Mouse (Mus musculus): ENCODE data around the gene Wnt10b.

The Wnt10b gene

DNA sequence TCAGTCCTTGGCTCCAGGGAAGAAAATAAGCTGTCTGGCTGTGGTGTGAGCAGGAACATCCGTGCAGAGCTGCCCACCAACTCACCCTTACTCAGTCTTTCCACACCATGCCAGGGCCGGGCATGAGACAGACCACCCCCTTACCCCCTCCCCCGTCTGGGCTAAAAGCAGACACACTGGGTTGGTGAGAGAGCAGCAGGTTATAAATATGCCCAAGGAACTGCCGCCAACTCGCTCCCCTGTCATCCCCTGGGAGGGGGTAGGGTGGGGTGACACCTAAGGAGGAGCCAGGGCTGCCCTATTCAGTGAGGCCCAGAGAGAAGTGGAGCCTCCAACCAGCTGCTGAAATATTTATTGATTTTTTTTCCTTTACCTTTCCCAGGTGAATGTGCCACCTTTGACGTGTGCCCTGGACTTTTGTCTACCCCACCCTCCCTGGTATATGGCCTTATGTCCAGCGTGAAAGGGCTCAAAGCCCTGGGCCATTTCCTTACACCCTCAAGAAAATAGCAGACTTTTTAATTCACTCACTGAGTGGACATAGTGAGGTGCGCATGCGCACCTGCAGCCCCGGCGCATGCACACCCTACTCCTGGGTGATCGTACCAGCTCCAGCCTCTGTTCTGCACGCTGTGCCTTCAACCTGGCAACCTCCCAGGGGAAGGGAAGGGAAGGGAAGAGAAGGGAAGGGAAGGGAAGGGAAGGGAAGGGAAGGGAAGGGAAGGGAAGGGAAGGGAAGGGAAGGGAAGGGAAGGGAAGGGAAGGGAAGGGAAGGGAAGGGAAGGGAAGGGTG, 19.0 kb upstream of the Wnt10b start:
- no peak for DNase-seq (ENCODE audit: low spot score in 2 of 2)

DNA sequence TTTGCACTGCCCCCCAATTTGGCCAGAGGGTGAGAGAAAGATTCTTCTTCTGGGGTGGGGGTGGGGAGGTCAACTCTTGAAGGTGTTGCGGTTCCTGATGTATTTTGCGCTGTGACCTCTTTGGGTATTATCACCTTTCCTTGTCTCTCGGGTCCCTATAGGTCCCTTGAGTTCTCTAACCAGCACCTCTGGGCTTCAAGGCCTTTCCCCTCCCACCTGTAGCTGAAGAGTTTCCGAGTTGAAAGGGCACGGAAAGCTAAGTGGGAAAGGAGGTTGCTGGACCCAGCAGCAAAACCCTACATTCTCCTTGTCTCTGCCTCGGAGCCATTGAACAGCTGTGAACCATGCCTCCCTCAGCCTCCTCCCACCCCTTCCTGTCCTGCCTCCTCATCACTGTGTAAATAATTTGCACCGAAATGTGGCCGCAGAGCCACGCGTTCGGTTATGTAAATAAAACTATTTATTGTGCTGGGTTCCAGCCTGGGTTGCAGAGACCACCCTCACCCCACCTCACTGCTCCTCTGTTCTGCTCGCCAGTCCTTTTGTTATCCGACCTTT, 15.3 kb upstream of the Wnt10b start:
- no peak for DNase-seq (ENCODE audit: low spot score in 2 of 2)

DNA sequence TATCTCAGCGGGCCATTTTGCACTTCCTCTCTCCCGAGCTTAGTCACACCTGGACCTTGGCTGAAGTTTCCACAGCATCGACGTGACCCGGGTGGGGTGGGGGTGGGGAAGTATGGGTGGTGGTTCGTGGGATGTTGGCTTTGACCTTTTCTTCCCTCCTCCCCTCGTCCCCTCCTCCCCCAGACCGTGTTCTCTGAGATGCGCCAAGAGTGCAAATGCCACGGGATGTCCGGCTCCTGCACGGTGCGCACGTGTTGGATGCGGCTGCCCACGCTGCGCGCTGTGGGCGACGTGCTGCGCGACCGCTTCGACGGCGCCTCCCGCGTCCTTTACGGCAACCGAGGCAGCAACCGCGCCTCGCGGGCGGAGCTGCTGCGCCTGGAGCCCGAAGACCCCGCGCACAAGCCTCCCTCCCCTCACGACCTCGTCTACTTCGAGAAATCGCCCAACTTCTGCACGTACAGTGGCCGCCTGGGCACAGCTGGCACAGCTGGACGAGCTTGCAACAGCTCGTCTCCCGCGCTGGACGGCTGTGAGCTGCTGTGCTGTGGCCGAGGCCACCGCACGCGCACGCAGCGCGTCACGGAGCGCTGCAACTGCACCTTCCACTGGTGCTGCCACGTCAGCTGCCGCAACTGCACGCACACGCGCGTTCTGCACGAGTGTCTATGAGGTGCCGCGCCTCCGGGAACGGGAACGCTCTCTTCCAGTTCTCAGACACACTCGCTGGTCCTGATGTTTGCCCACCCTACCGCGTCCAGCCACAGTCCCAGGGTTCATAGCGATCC, 14.5 kb upstream of the Wnt10b start:
- no peak for DNase-seq (ENCODE audit: low spot score in 2 of 2)

DNA sequence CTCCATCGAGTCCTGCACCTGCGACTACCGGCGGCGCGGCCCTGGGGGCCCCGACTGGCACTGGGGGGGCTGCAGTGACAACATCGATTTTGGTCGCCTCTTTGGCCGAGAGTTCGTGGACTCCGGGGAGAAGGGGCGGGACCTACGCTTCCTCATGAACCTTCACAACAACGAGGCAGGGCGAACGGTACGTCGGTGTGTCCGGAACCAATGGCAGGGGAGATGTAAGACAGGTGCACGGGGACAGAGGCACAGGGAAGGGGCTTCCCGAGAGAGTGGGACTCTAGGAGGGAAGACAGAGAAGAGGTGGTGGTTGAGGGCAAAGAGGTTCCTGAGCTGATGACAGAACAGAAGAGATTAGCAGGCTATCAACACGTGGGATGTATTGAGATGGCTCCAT, 13.8 kb upstream of the Wnt10b start:
- no peak for DNase-seq (ENCODE audit: low spot score in 2 of 2)

DNA sequence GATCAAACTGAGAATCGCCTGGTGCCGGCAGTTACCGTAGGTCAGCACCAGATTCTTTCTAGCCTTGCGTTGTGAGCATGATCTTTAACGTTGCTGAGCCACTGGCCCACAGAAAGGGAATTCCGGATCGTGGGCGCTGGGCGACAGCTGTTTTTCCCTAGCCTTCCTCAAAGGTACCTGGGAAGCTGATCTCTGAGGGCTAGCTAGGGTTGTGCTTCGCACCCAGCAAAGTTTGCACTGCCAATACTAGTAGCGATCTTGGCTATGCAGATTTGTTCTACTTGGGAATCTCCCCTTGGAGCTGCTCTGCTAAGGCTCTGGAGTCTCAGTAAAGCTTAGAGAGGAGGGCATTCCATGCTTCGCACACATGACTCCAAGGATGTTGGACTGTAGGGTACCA, 13.3 kb upstream of the Wnt10b start:
- no peak for DNase-seq (ENCODE audit: low spot score in 2 of 2)

DNA sequence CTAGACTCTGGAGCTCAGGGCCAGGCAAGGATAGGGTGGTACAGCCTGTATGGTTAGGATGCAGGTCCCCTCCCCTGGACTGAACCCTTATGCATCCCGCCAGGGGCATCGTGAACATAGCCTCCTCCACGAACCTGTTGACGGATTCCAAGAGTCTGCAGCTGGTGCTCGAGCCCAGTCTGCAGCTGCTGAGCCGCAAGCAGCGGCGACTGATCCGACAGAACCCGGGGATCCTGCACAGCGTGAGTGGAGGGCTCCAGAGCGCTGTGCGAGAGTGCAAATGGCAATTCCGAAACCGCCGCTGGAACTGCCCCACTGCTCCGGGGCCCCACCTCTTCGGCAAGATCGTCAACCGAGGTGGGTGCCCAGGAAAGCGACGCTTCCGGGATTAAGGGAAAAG, 12.8 kb upstream of the Wnt10b start:
- no peak for DNase-seq (ENCODE audit: low spot score in 2 of 2)

DNA sequence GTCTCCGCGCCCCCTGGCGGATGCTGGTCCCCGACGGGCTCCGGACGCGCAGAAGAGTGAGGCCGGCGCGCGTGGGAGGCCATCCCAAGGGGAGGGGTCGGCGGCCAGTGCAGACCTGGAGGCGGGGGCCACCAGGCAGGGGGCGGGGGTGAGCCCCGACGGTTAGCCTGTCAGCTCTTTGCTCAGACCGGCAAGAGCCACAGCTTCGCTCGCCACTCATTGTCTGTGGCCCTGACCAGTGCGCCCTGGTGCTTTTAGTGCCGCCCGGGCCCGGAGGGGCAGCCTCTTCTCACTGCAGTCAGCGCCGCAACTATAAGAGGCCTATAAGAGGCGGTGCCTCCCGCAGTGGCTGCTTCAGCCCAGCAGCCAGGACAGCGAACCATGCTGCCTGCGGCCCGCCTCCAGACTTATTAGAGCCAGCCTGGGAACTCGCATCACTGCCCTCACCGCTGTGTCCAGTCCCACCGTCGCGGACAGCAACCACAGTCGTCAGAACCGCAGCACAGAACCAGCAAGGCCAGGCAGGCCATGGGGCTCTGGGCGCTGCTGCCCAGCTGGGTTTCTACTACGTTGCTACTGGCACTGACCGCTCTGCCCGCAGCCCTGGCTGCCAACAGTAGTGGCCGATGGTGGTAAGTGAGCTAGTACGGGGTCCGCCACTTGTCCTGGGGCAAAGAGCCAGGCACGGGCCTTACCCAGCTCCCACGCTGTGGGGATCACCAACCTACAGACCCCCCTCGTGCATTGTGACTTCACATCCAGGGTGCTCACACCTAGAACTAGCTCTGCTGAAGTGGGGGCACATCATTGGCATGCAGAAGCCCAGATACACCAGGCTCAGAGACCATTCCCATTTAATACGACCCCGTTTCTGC, 11.9 kb upstream of the Wnt10b start, which contains the start of gene Wnt1:
Gene Wnt1 (plus strand): TSS at position 197 of the 875 bp plus-strand sequence.
- no peak for DNase-seq (ENCODE audit: low spot score in 2 of 2)

DNA sequence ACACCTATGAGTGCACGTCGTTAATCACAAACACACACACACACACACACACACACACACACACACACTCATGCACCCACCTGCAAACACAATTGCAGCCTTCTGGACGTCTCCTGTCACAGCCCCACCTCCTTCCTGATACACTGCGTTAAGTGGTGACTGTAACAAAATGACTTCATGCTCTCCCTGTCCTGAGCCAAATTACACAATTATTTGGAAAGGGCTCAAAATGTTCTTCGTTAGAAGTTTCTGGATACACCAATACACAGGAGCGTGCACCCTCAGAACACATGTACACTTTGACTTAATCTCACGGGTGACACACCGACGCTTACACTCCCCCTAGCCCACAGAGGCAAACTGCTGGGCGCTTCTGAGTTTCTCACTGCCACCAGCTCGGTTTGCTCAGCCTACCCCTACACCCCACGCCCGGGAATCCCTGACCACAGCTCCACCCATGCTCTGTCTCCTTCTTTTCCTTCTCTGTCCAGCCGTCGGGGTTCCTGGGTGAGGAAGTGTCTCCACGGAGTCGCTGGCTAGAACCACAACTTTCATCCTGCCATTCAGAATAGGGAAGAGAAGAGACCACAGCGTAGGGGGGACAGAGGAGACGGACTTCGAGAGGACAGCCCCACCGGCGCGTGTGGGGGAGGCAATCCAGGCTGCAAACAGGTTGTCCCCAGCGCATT, 11.2 kb upstream of the Wnt10b start:
- DNase-seq (ENCODE audit: low spot score in 2 of 2), result no peak

DNA sequence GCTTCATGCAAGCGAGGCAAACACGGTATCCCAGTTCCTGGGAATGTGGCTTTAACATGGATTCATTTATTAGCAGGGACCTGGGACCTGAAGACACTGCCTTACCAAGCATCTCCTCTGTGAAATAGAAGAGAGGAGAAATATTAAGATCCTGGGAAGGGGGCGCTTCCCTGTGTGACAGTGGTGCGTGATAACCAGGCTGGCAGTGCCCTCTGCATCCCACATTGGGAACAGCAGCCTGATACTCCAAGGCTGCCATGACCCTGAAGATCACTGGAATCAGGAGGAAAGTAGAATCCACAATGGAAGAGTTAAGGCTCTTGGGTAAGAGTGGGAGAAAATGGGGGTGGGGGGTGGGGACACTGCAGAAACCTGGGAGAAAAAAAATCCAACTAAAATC, 10.0 kb upstream of the Wnt10b start:
- DNase-seq (ENCODE audit: low spot score in 2 of 2), result no peak

DNA sequence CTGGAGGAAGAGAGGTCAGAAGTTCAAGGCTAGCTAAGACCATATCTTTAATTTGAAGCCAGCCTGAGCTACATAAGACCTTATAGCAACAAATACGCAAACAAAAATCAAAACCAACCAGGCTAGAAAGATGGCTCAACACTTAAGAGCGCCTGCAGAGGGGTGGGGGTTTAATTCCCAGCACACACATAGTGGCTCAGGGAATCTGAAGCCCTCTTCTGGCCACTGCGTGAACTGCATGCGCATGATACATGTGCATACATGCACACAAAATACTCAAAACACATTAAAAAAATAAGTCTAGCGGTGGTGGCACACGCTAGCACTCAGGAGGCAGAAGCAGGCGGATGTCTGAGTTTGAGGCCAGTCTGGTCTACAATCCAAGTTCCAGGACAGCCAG, 7.8 kb upstream of the Wnt10b start:
- DNase-seq (ENCODE audit: low spot score in 2 of 2), result no peak

DNA sequence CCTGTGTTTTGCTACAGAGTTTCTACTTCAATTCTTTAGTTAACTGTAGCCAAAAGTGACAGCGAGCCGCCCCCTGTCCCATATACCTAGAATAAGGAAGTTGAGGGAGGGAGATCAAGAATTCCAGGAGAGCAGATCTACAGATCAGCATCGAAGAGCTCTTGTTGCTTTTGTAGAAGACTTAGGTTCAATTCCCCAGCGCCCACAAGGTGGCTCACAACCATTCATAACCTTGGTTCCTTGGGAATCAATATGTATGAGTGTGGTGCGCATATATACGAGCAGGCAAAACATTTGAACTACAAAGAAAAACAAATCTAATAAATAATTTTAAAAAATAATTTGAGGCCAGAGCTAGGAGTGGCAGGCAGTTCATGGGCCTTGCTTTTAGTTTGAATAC, 3.2 kb upstream of the Wnt10b start:
- no peak for DNase-seq (ENCODE audit: low spot score in 2 of 2)

DNA sequence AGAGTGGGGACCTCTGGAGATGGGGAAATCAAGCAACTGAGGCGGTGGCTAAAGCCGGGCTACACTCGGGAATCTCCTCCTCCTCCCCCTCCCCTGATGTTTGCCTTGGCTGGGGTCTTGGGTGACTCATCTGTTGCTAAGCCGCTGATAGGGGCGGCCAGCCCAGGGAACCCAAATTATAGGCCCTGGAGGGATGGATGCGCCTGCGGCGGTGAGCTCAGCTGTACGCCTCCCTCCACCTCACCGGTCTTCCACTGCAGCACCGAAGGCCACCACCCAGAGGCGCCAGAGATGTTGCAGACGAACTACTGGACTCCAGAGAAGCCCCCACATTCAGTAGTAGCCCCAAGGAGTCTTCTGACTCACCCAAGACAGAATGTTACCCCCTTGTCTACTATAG, 2.6 kb upstream of the Wnt10b start:
- no peak for DNase-seq (ENCODE audit: low spot score in 2 of 2)

DNA sequence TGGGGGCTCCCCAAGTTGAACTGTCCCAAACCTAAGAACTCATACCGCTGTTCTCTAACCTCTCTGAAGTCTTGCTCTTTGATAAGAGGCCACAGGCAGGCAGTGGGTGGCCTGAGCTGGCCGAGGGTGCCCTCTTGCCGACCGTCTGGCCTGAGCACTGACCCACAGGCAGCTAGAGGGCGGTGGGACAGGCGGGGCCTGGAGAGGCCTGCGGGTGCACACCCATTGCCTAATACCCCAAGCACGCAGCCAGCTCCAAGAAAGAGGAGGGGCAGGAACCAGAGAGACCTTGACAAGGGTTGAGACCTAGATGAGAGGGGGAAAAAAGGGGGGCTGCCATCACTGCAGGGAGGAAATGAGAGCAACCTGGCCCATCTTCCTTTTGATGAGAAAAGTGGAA, 2.1 kb upstream of the Wnt10b start:
- DNase-seq (ENCODE audit: low spot score in 2 of 2), result no peak

DNA sequence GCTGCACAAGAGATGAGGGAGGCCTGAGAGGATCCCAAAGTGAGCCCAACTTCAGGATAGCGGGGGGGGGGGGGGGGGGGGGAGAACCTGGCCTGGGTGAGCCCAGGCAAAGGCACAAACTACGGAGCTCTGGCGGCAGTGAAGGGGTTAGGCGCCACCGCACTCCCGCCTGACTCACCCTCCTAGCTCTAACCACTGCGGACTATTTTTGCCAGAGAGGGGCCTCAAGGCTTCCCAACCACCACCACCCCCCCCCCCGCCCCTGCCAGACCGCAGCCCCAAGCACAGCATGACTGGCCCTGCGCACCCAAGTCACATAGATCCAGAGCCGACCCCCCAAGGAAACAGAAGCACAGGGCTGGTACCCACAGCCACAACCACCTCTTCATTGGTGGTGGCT, 856 bp upstream of the Wnt10b start:
- DNase-seq (ENCODE audit: low spot score in 2 of 2), result no peak

DNA sequence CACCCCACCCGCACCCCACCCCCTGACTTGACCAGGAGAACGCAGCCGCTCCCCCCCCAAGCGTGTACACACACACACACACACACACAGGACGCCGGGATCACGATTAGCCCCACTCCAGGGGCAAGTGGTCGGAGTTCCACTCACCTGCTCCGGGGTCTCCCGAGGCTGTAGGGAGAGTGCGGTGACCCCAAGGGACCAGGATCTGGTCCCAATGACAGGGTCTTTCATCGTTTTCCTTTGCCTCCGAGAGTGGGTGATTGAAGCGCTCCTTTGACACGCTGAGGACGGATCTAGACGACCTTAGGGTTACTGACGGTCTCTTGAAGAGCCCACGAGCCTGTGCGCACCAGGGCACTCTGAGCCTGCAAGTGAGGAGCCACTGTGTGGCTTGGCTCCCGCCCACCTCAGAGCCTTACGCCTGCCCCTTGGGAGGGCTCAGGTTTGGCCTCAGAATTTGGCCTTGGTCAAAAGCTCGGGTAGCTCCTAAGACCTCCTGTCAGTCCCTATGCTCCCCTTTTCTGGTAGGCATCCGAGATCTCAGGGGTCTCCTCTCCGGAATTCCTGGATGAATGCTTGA, 331 bp upstream of the Wnt10b start:
- DNase-seq (ENCODE audit: low spot score in 2 of 2), result no peak

DNA sequence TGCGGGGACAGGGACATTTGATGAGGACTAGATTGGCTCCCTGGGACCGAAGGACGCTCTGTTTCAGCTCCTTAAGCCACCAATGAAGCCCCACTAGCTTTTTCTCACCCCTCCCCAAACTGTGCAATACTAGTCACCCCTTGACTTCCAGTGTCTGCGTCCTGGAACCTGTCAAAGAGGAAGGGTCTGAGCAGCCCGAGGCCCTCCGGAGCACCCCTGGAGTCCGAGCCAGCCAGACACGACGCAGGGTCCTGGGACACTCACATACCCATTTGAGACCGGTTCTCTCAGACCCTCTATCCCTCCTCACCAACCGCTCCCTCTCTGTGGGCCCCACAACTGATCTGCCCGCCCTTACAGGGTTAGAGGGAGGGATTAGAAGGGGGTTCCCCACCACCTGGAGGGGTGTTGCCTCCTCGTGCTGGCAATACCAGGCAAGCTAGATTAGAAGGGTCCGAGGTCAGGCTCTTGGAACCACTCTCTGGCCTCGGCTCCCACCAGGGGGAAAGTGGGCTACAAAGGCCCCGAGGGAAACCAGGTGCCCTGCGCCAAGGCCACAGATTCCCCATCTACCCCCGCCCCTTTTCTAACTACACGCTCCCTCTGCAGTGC, 839 bp downstream of the Wnt10b start:
- no peak for DNase-seq (ENCODE audit: low spot score in 2 of 2)

DNA sequence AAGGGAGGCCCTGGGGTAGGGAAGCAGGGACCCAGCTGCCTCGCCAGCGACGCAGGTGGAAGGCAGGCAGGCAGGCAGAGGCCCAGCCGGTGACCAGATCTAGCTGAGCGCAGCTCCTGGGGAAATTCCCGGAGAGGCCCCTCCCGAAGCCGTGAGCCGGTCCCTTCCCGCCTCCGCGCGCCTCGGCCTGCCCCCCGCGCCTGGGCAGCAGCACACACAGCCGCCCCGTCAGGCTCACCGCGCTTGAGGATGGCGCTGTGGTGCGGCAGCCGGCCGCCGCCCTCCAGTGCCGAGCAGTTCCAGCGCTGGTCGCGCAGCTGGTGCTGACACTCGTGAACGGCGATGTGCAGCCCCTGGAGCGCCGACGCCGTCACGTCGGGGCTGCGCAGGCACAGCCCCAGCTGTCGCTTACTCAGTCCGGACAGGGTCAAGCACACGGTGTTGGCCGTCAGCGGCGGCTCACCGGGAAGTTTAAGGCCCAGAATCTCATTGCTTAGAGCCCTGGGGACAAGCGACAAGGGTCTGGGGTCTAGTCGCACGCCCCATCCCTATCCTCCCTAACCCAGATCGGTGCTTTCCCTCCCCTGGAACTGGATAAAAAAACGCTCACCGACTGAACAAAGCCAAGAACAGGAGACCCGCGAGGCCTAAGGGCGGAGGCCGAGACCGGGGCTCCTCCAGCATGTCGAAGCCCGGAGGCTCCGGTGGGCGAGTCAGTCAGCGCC, 1.5 kb downstream of the Wnt10b start:
- DNase-seq (ENCODE audit: low spot score in 2 of 2), result no peak

DNA sequence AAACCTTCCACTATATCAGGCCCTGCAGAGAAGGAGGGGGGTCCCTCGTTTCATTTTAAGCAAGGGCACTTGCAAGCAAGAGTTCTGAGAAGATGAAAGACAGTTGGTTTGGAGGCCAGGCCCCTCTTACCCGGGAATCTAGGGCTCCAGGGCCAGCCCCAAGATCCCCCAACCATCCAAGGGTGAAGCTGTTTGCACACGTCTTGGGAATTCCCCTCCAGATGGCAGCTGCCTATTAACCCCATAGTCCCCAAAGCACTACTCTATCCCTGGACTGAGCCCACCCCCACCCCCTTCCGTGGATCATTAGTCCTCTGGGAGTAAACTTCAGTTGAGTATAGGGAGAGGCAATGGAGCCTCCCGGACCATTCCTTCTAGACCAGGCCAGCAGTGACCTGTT, 2.4 kb downstream of the Wnt10b start:
- DNase-seq (ENCODE audit: low spot score in 2 of 2), result no peak

DNA sequence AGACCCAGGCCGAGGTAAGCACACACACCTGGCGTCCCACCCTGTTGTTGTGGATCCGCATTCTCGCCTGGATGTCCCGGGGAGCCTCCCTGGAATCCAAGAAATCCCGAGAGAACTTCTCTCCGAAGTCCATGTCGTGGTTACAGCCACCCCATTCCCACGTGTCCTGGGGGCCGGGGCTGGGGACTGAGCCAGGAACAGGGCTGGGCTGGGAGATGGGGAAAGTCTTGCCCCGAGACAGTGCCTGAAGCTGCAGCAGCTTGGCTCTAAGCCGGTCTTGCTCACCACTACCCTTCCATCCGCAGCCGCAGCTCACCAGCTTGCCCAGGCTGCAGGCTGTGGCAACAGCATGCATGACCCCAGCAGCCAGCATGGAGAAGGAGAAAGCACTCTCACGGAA, 3.9 kb downstream of the Wnt10b start:
- no peak for DNase-seq (ENCODE audit: low spot score in 2 of 2)

Measured in frontal cortex, postnatal 14 days (tissue).